Mouse (Mus musculus): Measurements from ENCODE around the gene Mfsd13b. TPM values are rescaled to one million over a fixed set of nuclear protein-coding genes. Genes with fewer than 3 reads are reported as not detected.

The Mfsd13b gene
- polyA plus RNA-seq, 1 experiment from 2014 or later, result not detected

DNA sequence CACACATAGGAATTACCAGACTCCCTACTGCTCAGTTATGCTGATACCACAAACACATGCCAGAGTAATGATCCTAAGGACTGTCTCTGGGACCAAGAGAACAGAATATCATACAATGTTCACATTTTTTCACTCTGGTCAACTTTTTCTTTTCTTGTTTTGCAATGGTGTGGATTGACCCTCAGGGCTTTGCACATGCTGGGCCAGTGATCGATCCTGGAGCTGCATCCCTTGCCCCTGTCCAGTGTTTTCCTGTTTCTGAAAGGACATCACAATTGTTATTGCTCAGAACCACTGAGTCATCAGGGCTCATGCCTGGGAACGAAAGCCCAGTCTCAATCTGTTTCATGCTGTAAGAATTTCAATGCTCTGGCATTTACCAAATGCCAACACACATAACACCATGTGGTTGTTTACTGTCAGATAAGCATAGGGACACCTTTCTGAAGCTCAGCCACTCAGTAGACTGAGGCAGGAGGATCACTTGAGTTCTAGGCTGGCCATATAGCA, 16.8 kb downstream of the Mfsd13b start:
- no peak overlapping the region for H3K4me2 ChIP-seq (replicated peaks)
- 78% methylated on average over 2 of the region's 2 CpGs for WGBS

DNA sequence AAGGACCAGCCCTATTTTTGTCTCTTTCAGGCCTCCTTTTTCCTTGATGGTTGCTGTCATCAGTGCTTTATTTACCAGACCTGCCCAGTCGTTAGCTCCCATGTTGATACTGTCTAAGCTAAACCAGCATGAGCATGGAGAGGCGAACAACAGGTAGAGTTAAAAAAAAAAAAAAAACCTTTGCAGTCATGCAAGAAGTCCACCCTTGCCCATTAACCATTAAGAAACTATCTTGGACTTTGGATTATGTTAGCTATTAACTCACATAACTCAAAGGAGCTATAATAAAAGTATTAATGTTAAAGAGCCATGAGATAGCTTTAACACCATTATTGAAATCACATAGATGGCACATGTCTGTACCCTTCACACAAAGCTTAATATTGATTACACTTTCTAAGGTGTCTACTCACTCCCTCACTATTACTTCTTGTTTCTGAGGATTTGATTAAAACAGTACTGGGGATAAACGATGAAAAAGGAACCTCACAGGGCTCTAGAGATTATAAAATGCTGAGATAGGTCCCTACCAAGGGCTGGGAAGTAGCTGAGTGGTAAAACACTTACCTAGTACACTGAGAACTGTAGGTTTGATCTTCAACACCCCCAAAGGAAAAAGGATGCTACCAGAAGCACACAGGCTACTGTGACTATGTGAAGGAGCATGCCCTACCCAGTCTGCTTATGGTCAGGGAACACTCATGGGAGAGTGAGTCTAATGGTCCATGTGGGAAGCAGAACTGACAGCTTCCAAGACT, 17.9 kb downstream of the Mfsd13b start:
- Histone ChIP-seq H3K4me1 (replicated peaks) (no peaks in the 10 kb centered on the region), H3K4me3 (replicated peaks) (no peak overlapping the region), H3K27ac (no peak overlapping the region), H3K4me2 (replicated peaks) (no peak overlapping the region), H3K36me3 (no peaks in the 10 kb centered on the region), H3K9me3 (no peaks in the 10 kb centered on the region), H3K27me3 (no peaks in the 10 kb centered on the region), H3K9ac (replicated peaks) (no peak overlapping the region)
- no peak for ATAC-seq
- WGBS, result 78% methylated on average over 3 of the region's 3 CpGs

More for the DNA sequence above, 16.8 kb downstream of the Mfsd13b start:
- H3K4me1 ChIP-seq (replicated peaks), result no peaks in the 10 kb centered on the region
- no peaks in the 10 kb centered on the region for H3K9me3 ChIP-seq
- H3K9ac ChIP-seq (replicated peaks), result no peak overlapping the region
- H3K36me3 ChIP-seq, result no peaks in the 10 kb centered on the region
- no peak overlapping the region for H3K4me3 ChIP-seq (replicated peaks)
- no peak for ATAC-seq
- H3K27ac ChIP-seq, result no peak overlapping the region
- no peaks in the 10 kb centered on the region for H3K27me3 ChIP-seq

DNA sequence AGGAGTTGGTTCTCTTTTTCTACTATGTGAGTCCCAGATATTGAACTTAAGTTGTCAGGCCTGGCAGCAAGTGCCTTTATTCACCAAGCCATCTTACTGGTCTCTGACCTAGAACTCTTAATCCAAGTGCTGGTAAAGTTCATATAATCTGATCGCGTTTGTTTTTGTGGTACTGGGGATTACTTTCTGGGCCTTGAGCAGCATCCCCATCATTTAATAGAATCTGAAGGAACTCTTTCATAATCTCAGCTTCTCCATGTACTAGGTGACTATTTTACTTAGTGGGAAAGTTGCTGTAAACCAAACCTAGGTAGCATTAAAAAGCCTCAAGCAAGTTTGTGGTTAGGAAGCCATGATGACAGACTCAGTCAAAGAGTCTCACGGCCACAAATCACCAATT, 19.6 kb downstream of the Mfsd13b start:
- ATAC-seq, result no peak
- Histone ChIP-seq H3K27me3 (no peaks in the 10 kb centered on the region), H3K36me3 (no peaks in the 10 kb centered on the region), H3K27ac (no peak overlapping the region), H3K9me3 (no peaks in the 10 kb centered on the region), H3K4me3 (replicated peaks) (no peak overlapping the region), H3K9ac (replicated peaks) (no peak overlapping the region), H3K4me1 (replicated peaks) (no peaks in the 10 kb centered on the region), H3K4me2 (replicated peaks) (no peak overlapping the region)
- WGBS, result 92% methylated on average over 3 of the region's 3 CpGs

DNA sequence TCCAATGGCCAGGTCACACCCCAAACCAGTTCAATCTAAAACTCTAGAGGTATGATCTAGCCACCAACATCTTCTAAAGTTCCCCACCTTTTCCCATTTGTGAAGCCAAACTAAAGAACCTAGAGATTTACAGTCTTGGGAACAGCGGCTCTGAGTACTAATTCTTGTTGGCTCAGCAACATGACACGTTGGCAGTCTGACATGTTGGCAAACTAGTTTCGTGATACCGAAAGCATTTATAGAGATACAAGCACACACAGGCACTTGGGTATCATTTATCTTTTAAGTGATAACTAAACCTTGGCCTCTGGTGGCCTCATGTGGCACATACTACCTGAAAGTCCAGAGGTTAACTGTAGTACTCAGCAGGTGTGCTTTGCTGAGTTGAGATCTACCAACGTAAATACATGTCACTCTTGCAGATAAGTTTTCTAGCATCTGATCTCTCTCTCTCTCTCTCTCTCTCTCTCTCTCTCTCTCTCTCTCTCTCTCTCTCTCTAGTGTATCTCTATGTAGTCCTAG, 20.2 kb downstream of the Mfsd13b start:
- H3K9me3 ChIP-seq, result no peaks in the 10 kb centered on the region
- no peaks in the 10 kb centered on the region for H3K27me3 ChIP-seq
- ATAC-seq, result no peak
- H3K27ac ChIP-seq, result no peak overlapping the region
- H3K36me3 ChIP-seq, result no peaks in the 10 kb centered on the region
- no peak overlapping the region for H3K4me2 ChIP-seq (replicated peaks)
- H3K4me1 ChIP-seq (replicated peaks), result no peaks in the 10 kb centered on the region
- no peak overlapping the region for H3K4me3 ChIP-seq (replicated peaks)
- no peak overlapping the region for H3K9ac ChIP-seq (replicated peaks)
- WGBS, result 93% methylated on average over 5 of the region's 5 CpGs

DNA sequence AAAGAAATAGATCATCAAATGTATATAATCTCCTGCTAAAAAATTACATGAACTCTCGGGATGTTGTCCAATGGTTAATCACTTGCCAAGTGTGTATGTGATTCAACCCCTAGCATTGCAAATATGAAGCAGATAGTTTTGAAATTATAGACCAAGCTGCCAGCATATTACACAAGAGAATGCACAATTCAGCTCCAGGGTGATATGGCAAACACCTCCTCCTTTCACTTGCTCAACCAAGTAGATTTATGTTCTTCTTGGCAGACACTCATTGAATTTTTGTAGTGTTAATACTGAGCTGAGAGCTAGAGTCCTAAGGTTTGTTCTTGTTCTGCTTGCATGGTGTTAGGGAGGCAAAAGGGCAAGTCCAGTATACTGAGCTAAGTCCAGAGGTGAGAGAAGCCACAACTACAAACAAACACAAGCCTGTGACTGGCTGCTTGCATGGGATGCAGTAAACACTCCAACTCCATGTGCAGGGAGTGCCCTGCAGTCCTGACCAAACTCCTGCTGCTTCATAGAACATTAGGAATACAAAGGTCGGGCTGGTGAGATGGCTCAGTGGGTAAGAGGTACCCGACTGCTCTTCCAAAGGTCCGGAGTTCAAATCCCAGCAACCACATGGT, 21.6 kb downstream of the Mfsd13b start:
- Histone ChIP-seq H3K36me3 (no peaks in the 10 kb centered on the region), H3K4me2 (replicated peaks) (no peak overlapping the region), H3K4me3 (replicated peaks) (no peak overlapping the region), H3K27ac (no peak overlapping the region), H3K9ac (replicated peaks) (no peak overlapping the region), H3K4me1 (replicated peaks) (no peaks in the 10 kb centered on the region), H3K9me3 (no peaks in the 10 kb centered on the region), H3K27me3 (no peaks in the 10 kb centered on the region)
- no peak for ATAC-seq
- WGBS, result 79% methylated on average over 4 of the region's 4 CpGs

DNA sequence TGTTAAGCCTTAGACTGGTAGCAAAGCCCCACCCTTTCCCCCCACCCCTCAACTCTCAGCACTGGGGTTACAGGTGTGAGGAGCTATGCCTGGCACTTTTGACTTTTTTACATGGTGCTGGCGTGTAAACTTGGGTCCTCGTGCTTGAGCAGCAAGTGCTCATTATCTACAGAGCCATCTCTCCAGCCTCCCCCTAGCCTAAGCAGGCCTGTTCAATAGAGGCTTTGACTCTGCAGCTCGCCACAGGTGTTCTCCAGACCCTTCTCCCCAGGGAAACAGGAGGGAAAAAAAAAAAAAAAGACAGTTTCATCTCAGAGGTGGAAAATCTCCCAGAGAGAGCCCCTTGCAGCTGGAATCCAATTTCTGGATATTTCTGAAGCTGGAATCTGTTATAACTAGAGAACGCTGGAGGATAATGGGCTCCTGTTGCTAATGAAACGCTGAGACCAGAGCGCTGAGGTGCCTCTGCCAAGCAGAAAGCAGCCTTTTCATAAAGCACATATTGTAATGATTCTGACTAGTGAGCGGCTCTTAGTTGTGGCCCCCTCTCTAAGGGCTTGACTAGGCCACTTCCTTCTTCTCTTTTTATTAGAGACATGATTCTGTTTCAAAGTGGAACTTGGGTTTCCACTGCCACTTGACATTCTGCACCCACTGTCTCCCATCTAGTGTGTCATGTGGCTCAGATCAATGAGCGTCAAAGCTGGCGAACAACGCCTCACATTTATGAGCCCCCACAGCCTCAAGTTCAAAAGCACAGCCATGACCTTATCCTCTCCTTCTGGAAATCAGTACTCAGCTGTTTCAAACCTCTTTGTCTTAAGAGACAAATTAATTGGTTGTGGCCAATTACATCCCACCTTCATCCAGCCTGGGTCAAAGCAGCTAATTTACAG, 29.7 kb downstream of the Mfsd13b start:
- H3K27me3 ChIP-seq, result no peaks in the 10 kb centered on the region
- H3K27ac ChIP-seq, result 0 out of 2 replicates have a peak overlapping the region, but pooled peaks have one; percentile 11
- H3K9me3 ChIP-seq, result no peaks in the 10 kb centered on the region
- 63% methylated on average over 10 of the region's 10 CpGs for WGBS
- ATAC-seq, result no peak
- H3K4me1 ChIP-seq (replicated peaks), result no peaks in the 10 kb centered on the region
- no peak overlapping the region for H3K4me3 ChIP-seq (replicated peaks)
- no peak overlapping the region for H3K9ac ChIP-seq (replicated peaks)
- no peak overlapping the region for H3K4me2 ChIP-seq (replicated peaks)
- no peaks in the 10 kb centered on the region for H3K36me3 ChIP-seq

DNA sequence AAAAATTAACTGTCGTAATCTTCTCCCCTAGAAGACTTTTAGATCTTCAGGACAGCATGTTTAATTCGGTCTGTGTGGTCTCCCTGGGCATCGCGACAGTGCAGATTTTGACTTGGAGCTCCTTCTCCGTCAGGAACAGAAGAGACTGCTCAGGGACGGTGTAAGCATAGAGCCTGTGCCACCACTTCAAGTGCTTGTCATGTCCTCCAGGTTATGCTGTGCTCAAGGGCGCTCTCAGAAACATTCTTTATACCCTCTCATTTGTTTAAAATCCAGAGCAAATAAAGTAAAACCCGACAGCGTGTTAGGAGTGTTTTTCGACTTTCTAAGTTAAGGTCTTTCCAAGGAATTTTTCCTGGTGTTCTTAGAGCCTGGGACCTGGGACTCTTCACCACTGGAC, 32.2 kb downstream of the Mfsd13b start:
- H3K27me3 ChIP-seq, result no peaks in the 10 kb centered on the region
- H3K4me1 ChIP-seq (replicated peaks), result no peaks in the 10 kb centered on the region
- 91% methylated on average over 10 of the region's 10 CpGs for WGBS
- no peak for ATAC-seq
- no peak overlapping the region for H3K9ac ChIP-seq (replicated peaks)
- H3K4me3 ChIP-seq (replicated peaks), result no peak overlapping the region
- H3K27ac ChIP-seq, result no peak overlapping the region
- no peaks in the 10 kb centered on the region for H3K36me3 ChIP-seq
- H3K4me2 ChIP-seq (replicated peaks), result no peak overlapping the region
- no peaks in the 10 kb centered on the region for H3K9me3 ChIP-seq

DNA sequence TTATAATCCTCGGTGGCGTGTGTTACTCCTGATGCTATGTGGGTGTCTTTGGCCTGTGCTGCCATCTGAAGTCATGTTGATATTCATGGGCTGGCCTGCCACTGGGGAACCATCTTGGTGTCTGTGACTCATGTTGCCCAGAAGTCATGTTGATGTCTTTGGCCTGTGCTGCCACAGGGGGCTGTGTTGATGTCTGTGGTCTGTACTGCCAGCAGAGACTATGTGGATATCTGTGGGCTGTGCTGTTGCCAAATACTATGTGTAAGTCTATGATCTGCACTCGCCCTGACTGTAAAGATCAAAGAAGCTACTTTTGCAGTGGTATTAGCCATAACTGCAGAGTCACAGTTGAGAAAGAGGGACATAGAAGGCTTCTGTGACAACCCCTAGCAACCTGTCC, 36.5 kb downstream of the Mfsd13b start:
- Histone ChIP-seq H3K36me3 (no peaks in the 10 kb centered on the region), H3K4me2 (replicated peaks) (no peak overlapping the region), H3K4me3 (replicated peaks) (no peak overlapping the region), H3K9me3 (no peaks in the 10 kb centered on the region), H3K27me3 (no peaks in the 10 kb centered on the region), H3K27ac (no peak overlapping the region), H3K9ac (replicated peaks) (no peak overlapping the region), H3K4me1 (replicated peaks) (no peaks in the 10 kb centered on the region)
- WGBS, result 87% methylated on average over 3 of the region's 3 CpGs
- ATAC-seq, result no peak

DNA sequence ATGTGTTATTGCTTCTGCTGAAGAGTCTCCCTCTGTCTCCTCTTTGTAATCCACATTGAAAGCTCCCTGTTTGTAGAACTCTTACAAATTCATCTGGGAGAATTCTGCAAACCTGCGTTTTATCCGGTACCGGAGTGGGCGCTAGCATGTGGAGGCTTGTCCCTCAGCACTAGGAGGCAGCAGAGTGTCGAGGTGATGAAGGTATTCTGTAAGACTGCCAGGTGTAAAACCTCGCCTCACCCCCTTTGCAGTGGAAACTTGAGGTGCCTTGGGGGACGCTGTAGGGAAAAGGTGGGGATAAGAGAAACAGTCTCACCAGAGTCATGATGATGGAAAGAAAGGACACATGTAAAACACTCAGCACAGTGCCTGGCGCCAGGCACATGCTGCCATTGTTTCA, 38.0 kb downstream of the Mfsd13b start:
- no peak for ATAC-seq
- Histone ChIP-seq H3K27me3 (0 out of 2 replicates have a peak, but pooled peaks cover 2% of the 10 kb centered on the region), H3K9me3 (no peaks in the 10 kb centered on the region), H3K4me3 (replicated peaks) (no peak overlapping the region), H3K4me2 (replicated peaks) (no peak overlapping the region), H3K9ac (replicated peaks) (no peak overlapping the region), H3K36me3 (no peaks in the 10 kb centered on the region), H3K27ac (no peak overlapping the region), H3K4me1 (replicated peaks) (no peaks in the 10 kb centered on the region)
- WGBS, result 44% methylated on average over 8 of the region's 8 CpGs

DNA sequence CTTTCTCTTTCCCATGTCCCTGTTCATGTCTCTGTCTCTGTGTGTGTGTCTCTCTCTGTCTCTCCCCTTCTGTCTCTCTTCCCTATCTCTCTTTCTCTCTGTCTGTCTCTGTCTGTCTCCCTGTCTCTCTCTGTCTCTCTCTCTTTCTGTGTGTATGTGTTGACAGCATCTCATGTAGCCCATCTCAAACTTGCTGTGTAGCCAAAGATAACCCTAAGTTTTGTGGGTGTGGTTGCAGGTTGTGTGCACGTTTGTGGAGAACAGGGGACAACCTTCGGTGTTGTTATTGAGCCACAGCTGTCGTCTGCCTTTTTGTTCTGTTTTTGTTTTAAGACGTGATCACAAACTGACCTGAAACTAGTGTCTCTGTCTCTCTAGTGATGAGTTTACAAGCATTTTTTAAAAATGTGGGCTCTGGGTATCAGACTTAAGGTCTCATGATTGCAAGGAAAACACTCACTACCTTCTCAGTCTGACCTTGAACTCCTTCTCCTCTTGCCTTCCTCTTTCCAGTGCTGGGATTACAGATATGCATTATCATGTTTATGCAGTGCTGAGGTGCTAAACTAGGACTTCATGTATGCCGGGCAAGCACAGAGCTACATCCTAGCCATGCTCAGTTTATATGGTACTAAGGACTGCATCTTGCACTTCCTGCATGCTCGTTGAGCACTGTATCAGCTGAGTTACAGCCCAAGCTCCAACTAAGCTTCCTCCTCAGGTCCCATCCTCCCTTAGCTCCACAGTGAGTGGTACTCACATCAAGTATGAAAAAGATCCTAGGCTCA, 43.1 kb downstream of the Mfsd13b start:
- H3K9ac ChIP-seq (replicated peaks), result no peak overlapping the region
- WGBS, result 84% methylated on average over 6 of the region's 6 CpGs
- no peak for ATAC-seq
- H3K4me3 ChIP-seq (replicated peaks), result no peak overlapping the region
- H3K36me3 ChIP-seq, result no peaks in the 10 kb centered on the region
- H3K27me3 ChIP-seq, result peaks cover 15% of the 10 kb centered on the region
- no peaks in the 10 kb centered on the region for H3K9me3 ChIP-seq
- H3K4me1 ChIP-seq (replicated peaks), result no peaks in the 10 kb centered on the region
- H3K4me2 ChIP-seq (replicated peaks), result no peak overlapping the region
- H3K27ac ChIP-seq, result no peak overlapping the region

DNA sequence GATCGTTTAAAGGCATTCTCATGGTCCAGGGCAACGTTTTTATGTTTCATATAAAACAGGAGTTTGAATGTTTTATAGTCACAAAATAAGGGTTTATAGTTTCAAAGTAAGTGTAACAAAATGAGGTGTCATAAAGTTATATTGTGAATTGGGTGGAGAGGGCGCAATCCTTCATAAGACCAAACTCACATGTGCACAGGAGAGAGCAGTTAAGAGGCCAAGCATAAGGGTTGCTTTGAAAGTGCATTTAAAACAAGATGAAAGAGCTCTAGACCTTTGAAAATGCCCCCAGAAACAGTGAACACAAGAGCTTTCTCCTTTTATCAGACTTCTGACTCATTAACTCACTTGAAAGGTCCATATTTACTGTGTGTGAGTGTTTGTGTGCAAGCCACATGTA, 44.0 kb downstream of the Mfsd13b start:
- H3K9ac ChIP-seq (replicated peaks), result no peak overlapping the region
- no peaks in the 10 kb centered on the region for H3K4me1 ChIP-seq (replicated peaks)
- no peaks in the 10 kb centered on the region for H3K36me3 ChIP-seq
- no peak overlapping the region for H3K4me3 ChIP-seq (replicated peaks)
- peaks cover 20% of the 10 kb centered on the region for H3K27me3 ChIP-seq
- WGBS, result 73% methylated on average over 3 of the region's 3 CpGs
- no peak for ATAC-seq
- H3K4me2 ChIP-seq (replicated peaks), result no peak overlapping the region
- H3K9me3 ChIP-seq, result no peaks in the 10 kb centered on the region
- no peak overlapping the region for H3K27ac ChIP-seq

Data from midbrain, embryonic 13.5 days (tissue).